19 mouse cellular contexts compared by ENCODE assay signal in genomic region chrX:142882255-142882654, GRCm38 (mm10).
"Had no signal": no experiment of that assay in that cellular context is flagged by ENCODE, and none has a peak within 500 bp of the region (broad histone marks: within the 10 kb centered on the region; RNA-seq: fewer than 3 reads in every experiment).

No protein-coding gene starts in this region.

- ATAC-seq: intestine, embryonic 16.5 days; liver, embryonic 12.5 days; midbrain, embryonic 15.5 days had no signal

- H3K36me3 ChIP-seq: kidney, embryonic 15.5 days; limb, embryonic 10.5 days; limb, embryonic 13.5 days; liver, embryonic 12.5 days; liver, embryonic 15.5 days; midbrain, embryonic 15.5 days; neural tube, embryonic 12.5 days; neural tube, embryonic 15.5 days had no signal

- H3K9ac ChIP-seq: kidney, embryonic 15.5 days; limb, embryonic 13.5 days; liver, embryonic 12.5 days; liver, embryonic 15.5 days; midbrain, embryonic 15.5 days; neural tube, embryonic 12.5 days; neural tube, embryonic 15.5 days had no signal

- H3K27ac ChIP-seq: kidney, embryonic 15.5 days; layer of hippocampus, adult 2 months; limb, embryonic 10.5 days; limb, embryonic 13.5 days; liver, embryonic 12.5 days; liver, embryonic 15.5 days; macrophage; midbrain, embryonic 15.5 days; neural tube, embryonic 12.5 days; neural tube, embryonic 15.5 days had no signal

- H3K4me2 ChIP-seq: kidney, embryonic 15.5 days; limb, embryonic 13.5 days; liver, embryonic 12.5 days; liver, embryonic 15.5 days; midbrain, embryonic 11.5 days; midbrain, embryonic 15.5 days; neural tube, embryonic 12.5 days; neural tube, embryonic 15.5 days had no signal

- DNase-seq: kidney, adult 18-20 months; layer of hippocampus, adult 9-11 months; liver; lung, adult 18-20 months; lung, postnatal 14 days; thymus, adult 18-20 months; thymus, postnatal 36 days had no signal

- H3K4me1 ChIP-seq: kidney, embryonic 15.5 days; limb, embryonic 10.5 days; limb, embryonic 13.5 days; liver, embryonic 12.5 days; liver, embryonic 15.5 days; midbrain, embryonic 15.5 days; neural tube, embryonic 12.5 days; neural tube, embryonic 15.5 days had no signal

- H3K4me3 ChIP-seq: kidney, embryonic 15.5 days; layer of hippocampus, adult 2 months; limb, embryonic 10.5 days; limb, embryonic 13.5 days; liver, embryonic 12.5 days; liver, embryonic 15.5 days; midbrain, embryonic 15.5 days; neural tube, embryonic 12.5 days; neural tube, embryonic 15.5 days had no signal

- H3K27me3 ChIP-seq: liver, embryonic 12.5 days; liver, embryonic 15.5 days; neural tube, embryonic 12.5 days had no signal

- H3K9me3 ChIP-seq: kidney, embryonic 15.5 days; limb, embryonic 10.5 days; limb, embryonic 13.5 days; liver, embryonic 12.5 days; liver, embryonic 15.5 days; midbrain, embryonic 15.5 days; neural tube, embryonic 12.5 days; neural tube, embryonic 15.5 days had no signal
